Mouse (Mus musculus): ENCODE measurements around the gene Plekha5. TPM values are rescaled to one million over a fixed set of nuclear protein-coding genes. Genes with fewer than 3 reads are reported as not detected.

Plekha5 gene
- polyA plus RNA-seq, 1 experiment from 2014 or later = 54.2 TPM

DNA sequence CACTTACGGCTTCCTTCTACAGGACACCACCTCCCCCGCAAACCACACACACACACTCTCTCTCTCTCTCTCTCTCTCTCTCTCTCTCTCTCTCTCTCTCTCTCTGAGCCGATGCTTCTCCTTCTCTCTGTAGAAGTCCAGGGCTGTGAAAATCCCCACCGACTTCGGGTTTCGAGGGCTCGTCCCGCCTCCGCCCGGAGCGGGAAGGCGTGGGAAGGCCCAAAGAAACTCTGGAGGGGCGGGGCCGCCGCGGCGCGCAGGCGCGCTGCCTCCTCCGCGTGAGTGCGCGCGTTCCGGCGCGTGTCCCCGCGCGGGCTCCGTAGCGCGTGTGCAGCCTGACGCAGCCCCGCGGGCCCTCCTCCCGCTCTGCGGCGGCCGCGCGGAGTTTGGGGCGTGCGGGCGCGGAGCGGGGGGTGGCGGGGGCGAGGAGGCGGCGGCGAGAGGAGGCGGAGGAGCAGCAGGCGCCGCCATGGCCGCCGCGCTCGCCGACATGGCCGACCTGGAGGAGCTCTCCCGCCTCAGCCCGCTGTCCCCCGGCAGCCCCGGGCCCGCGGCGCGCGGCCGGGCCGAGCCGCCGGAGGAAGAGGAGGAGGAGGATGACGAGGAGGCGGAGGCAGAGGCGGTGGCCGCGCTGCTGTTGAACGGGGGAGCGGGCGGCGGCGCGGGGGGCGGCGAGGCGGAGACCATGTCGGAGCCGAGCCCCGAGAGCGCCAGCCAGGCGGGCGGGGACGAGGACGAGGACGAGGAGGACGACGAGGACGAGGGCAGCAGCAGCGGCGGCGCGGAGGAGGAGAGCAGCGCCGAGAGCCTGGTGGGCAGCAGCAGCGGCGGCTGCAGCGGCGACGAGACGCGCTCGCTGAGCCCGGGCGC lies 199.6 kb downstream of the Plekha5 start:
- H3K27ac ChIP-seq = peak overlapping the region; percentile 95
- ATAC-seq (ENCODE audit: insufficient number of reproducible peaks, insufficient read depth, low FRiP score, low TSS enrichment) = peak; percentile 87
- H3K4me3 ChIP-seq = peak overlapping the region; percentile 94
- H3K4me1 ChIP-seq = peaks cover 24% of the 10 kb centered on the region
- H3K36me3 ChIP-seq = no peaks in the 10 kb centered on the region
- peak overlapping the region; percentile 79 for H3K4me2 ChIP-seq (replicated peaks)
- H3K9me3 ChIP-seq = no peaks in the 10 kb centered on the region
- peak overlapping the region; percentile 95 for H3K9ac ChIP-seq
- under 1% methylated on average over 105 of the region's 117 CpGs for WGBS
- no peaks in the 10 kb centered on the region for H3K27me3 ChIP-seq

DNA sequence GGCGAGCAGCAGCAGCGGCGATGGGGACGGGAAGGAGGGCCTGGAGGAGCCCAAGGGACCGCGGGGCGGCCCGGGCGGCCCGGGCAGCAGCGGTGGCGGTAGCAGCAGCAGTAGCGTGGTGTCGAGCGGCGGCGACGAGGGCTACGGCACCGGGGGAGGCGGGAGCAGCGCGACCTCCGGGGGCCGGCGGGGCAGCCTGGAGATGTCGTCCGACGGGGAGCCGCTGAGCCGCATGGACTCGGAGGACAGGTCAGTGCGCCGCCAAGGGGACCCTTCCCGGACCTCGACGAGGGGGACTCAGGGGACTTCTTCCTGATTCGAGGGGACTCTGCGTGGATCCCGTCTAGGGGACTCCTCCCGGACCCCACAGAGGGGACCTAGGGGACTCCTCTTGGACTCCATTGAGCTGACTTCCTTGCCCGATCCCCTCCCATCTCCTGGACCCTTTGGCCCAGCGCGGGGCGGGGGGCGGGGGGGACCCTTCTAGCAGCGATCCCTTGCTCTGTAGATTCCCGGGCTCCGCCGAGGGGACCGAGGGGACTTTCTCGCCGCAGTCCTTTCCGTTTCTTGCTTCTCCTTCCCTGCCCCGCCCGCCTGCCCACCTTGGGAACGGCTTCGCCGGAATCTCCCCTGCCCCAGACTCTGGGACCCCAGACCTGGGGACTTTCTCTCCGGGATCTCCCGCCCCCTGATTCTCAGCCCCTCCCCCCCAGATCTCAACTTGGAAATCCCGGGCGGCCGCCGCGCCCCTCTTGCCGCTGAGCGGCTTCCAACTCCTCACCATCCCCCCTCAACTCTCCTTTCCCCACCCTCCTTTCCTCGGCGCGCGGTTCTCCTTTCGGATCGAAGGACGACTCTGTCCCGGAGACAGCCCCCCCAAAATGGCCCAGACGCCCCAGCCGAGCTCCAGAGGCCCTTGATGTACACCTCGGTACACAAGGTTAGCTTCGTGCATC lies 200.5 kb downstream of the Plekha5 start:
- Histone ChIP-seq H3K27me3 (no peaks in the 10 kb centered on the region), H3K9ac (peak overlapping the region; percentile 95), H3K27ac (peak overlapping the region; percentile 95), H3K4me1 (peaks cover 24% of the 10 kb centered on the region), H3K9me3 (no peaks in the 10 kb centered on the region), H3K4me3 (peak overlapping the region; percentile 94), H3K36me3 (no peaks in the 10 kb centered on the region), H3K4me2 (replicated peaks) (peak overlapping the region; percentile 79)
- WGBS = under 1% methylated on average over 71 of the region's 80 CpGs
- ATAC-seq (ENCODE audit: insufficient number of reproducible peaks, insufficient read depth, low FRiP score, low TSS enrichment) = peak; percentile 53

GRCm38 (mm10) chr6:140629176-140629859 lies 205.5 kb downstream of the Plekha5 start:
- no peak overlapping the region for H3K27ac ChIP-seq
- no peak overlapping the region for H3K4me2 ChIP-seq (replicated peaks)

GRCm38 (mm10) chr6:140630306-140630705 lies 206.5 kb downstream of the Plekha5 start:
- Histone ChIP-seq H3K9me3 (no peaks in the 10 kb centered on the region), H3K4me2 (replicated peaks) (no peak overlapping the region), H3K27me3 (no peaks in the 10 kb centered on the region), H3K36me3 (peaks cover 13% of the 10 kb centered on the region), H3K4me1 (peaks cover 24% of the 10 kb centered on the region), H3K9ac (no peak overlapping the region), H3K4me3 (no peak overlapping the region), H3K27ac (no peak overlapping the region)
- WGBS = 73% methylated on average over 4 of the region's 4 CpGs
- ATAC-seq (ENCODE audit: insufficient number of reproducible peaks, insufficient read depth, low FRiP score, low TSS enrichment) = no peak

More at GRCm38 (mm10) chr6:140629176-140629859, 205.5 kb downstream of the Plekha5 start:
- Histone ChIP-seq H3K4me3 (no peak overlapping the region), H3K27me3 (no peaks in the 10 kb centered on the region), H3K9me3 (no peaks in the 10 kb centered on the region), H3K9ac (no peak overlapping the region), H3K4me1 (peaks cover 24% of the 10 kb centered on the region), H3K36me3 (peaks cover 7% of the 10 kb centered on the region)
- 83% methylated on average over 4 of the region's 4 CpGs for WGBS
- ATAC-seq (ENCODE audit: insufficient number of reproducible peaks, insufficient read depth, low FRiP score, low TSS enrichment) = no peak

- Histone ChIP-seq H3K9me3 (no peaks in the 10 kb centered on the region), H3K27me3 (no peaks in the 10 kb centered on the region), H3K27ac (no peak overlapping the region), H3K9ac (no peak overlapping the region), H3K4me3 (no peak overlapping the region), H3K4me1 (0 out of 2 replicates have a peak, but pooled peaks cover 3% of the 10 kb centered on the region), H3K4me2 (replicated peaks) (no peak overlapping the region), H3K36me3 (peaks cover 42% of the 10 kb centered on the region)
- 89% methylated on average over 8 of the region's 8 CpGs for WGBS
- ATAC-seq (ENCODE audit: insufficient number of reproducible peaks, insufficient read depth, low FRiP score, low TSS enrichment) = no peak
Observed at GRCm38 (mm10) chr6:140633616-140634015, 209.8 kb downstream of the Plekha5 start.

DNA sequence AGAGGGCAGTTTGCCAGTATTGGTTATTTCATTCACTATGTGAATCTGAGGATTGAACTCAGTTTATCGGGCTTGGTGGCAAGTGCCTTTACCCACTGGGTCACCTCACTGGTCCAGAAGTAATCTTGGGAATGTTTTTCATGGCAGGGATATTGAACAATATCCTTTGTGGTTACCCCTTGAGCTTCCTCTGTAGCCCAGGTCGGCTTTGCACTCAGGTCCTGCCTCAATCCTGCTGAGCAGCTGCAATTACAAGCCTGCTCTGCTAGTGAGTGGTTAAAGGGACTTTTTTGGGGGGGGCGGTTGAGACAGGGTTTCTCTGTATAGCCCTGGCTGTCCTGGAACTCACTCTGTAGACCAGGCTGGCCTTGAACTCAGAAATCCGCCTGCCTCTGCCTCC lies 212.4 kb downstream of the Plekha5 start:
- H3K27me3 ChIP-seq = no peaks in the 10 kb centered on the region
- no peaks in the 10 kb centered on the region for H3K9me3 ChIP-seq
- no peaks in the 10 kb centered on the region for H3K4me1 ChIP-seq
- no peak overlapping the region for H3K4me2 ChIP-seq (replicated peaks)
- H3K27ac ChIP-seq = no peak overlapping the region
- WGBS = 93% methylated on average over 4 of the region's 4 CpGs
- H3K36me3 ChIP-seq = peaks cover 58% of the 10 kb centered on the region
- H3K9ac ChIP-seq = no peak overlapping the region
- no peak overlapping the region for H3K4me3 ChIP-seq
- no peak for ATAC-seq (ENCODE audit: insufficient number of reproducible peaks, insufficient read depth, low FRiP score, low TSS enrichment)

GRCm38 (mm10) chr6:140642010-140642409 lies 218.2 kb downstream of the Plekha5 start:
- no peaks in the 10 kb centered on the region for H3K27me3 ChIP-seq
- H3K36me3 ChIP-seq = peaks cover 72% of the 10 kb centered on the region
- no peak overlapping the region for H3K4me2 ChIP-seq (replicated peaks)
- no peak overlapping the region for H3K9ac ChIP-seq
- no peak for ATAC-seq (ENCODE audit: insufficient number of reproducible peaks, insufficient read depth, low FRiP score, low TSS enrichment)
- H3K4me1 ChIP-seq = no peaks in the 10 kb centered on the region
- WGBS = 92% methylated on average over 7 of the region's 7 CpGs
- H3K4me3 ChIP-seq = no peak overlapping the region
- H3K9me3 ChIP-seq = no peaks in the 10 kb centered on the region
- no peak overlapping the region for H3K27ac ChIP-seq

DNA sequence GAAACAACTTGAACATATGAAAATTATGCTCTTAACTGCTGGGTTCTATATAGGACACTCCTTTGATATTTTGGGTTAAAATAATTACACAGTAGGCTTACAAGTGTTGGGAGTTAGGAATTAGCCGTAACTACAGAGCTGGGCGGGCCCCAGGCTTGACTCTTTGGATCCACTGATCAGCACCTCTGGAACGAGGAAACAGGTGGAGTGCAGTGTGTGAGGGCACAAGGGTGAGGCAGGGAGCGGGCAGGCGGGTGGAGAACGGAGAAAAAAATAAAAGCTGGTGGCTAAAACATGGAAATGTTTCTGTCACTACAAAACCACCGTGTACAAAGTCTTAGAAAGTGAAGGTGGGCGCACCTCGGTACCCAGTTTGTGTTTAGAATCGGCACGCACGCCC lies 218.8 kb downstream of the Plekha5 start:
- WGBS = 93% methylated on average over 12 of the region's 12 CpGs
- no peaks in the 10 kb centered on the region for H3K4me1 ChIP-seq
- H3K27ac ChIP-seq = no peak overlapping the region
- no peak overlapping the region for H3K4me3 ChIP-seq
- no peak overlapping the region for H3K4me2 ChIP-seq (replicated peaks)
- H3K9ac ChIP-seq = no peak overlapping the region
- no peaks in the 10 kb centered on the region for H3K9me3 ChIP-seq
- H3K36me3 ChIP-seq = peaks cover 71% of the 10 kb centered on the region
- ATAC-seq (ENCODE audit: insufficient number of reproducible peaks, insufficient read depth, low FRiP score, low TSS enrichment) = no peak
- no peaks in the 10 kb centered on the region for H3K27me3 ChIP-seq

GRCm38 (mm10) chr6:140645931-140646330 lies 222.1 kb downstream of the Plekha5 start:
- no peak for ATAC-seq (ENCODE audit: insufficient number of reproducible peaks, insufficient read depth, low FRiP score, low TSS enrichment)
- H3K4me3 ChIP-seq = no peak overlapping the region

More at GRCm38 (mm10) chr6:140645931-140646330, 222.1 kb downstream of the Plekha5 start:
- Histone ChIP-seq H3K9me3 (no peaks in the 10 kb centered on the region), H3K4me1 (no peaks in the 10 kb centered on the region), H3K36me3 (peaks cover 77% of the 10 kb centered on the region), H3K27me3 (no peaks in the 10 kb centered on the region), H3K9ac (no peak overlapping the region), H3K27ac (no peak overlapping the region), H3K4me2 (replicated peaks) (no peak overlapping the region)
